Mouse (Mus musculus) megakaryocyte, embryonic 14.5 days (primary cell): ENCODE measurements around the gene Ldb1. TPM values are rescaled to one million over a fixed set of nuclear protein-coding genes. Genes with fewer than 3 reads are reported as not detected.

ENCODE experiments used
- H3K27me3 ChIP-seq: replicated peaks from 2 replicates; pipeline ENCODE3; 2012; ENCODE audit warnings: inconsistent platforms
- H3K36me3 ChIP-seq: replicated peaks from 2 replicates; pipeline ENCODE3; 2012; ENCODE audit warnings: low read length, inconsistent platforms, mixed read lengths
- H3K4me1 ChIP-seq: 2 replicates; pipeline ENCODE4 v1.6.1; 2012; ENCODE audit warnings: inconsistent platforms
- H3K4me3 ChIP-seq: replicated peaks from 2 replicates; pipeline ENCODE3; 2012; ENCODE audit warnings: moderate library complexity, mild to moderate bottlenecking, inconsistent platforms
- H3K9me3 ChIP-seq: 2 replicates; pipeline ENCODE4 v1.6.1; 2012; ENCODE audit warnings: inconsistent platforms
- FLI1 ChIP-seq: IDR thresholded peaks from 2 replicates; pipeline ENCODE4 v1.6.1; 2012; ENCODE audit warnings: low read length, inconsistent platforms, mixed read lengths
- GATA1 ChIP-seq: IDR thresholded peaks from 3 replicates; pipeline ENCODE4 v1.6.1; 2012; ENCODE audit warnings: mixed read lengths, low read length, inconsistent platforms, borderline replicate concordance
- polyA plus RNA-seq: library from polyadenylated mRNA; stranded (reverse); fragments of >175 nt; gene quantifications from 2 replicates; pipeline ENCODE4 v1.2.3, GENCODE M21; 2012; ENCODE audit warnings: low replicate concordance; ENCODE audit not compliant: insufficient read depth

Gene Ldb1
- polyA plus RNA-seq, 1 experiment, result 424 TPM

GRCm38 (mm10) chr19:46030196-46030983 lies 14.6 kb downstream of the Ldb1 start:
- TF ChIP-seq FLI1, result no peak
- no peak for TF ChIP-seq GATA1
- H3K4me1 ChIP-seq, result peaks cover 47% of the 10 kb centered on the region
- peaks cover 2% of the 10 kb centered on the region for H3K27me3 ChIP-seq
- H3K9me3 ChIP-seq, result peaks cover 7% of the 10 kb centered on the region
- H3K36me3 ChIP-seq, result peaks cover 58% of the 10 kb centered on the region
- H3K4me3 ChIP-seq, result no peak overlapping the region

GRCm38 (mm10) chr19:46029652-46030051 lies 15.4 kb downstream of the Ldb1 start:
- peaks cover 40% of the 10 kb centered on the region for H3K4me1 ChIP-seq
- peaks cover 2% of the 10 kb centered on the region for H3K27me3 ChIP-seq
- H3K9me3 ChIP-seq, result peaks cover 7% of the 10 kb centered on the region
- peaks cover 51% of the 10 kb centered on the region for H3K36me3 ChIP-seq
- H3K4me3 ChIP-seq, result no peak overlapping the region
- TF ChIP-seq FLI1, result no peak
- TF ChIP-seq GATA1, result no peak

GRCm38 (mm10) chr19:46028747-46029320 lies 16.2 kb downstream of the Ldb1 start:
- TF ChIP-seq GATA1, result no peak
- TF ChIP-seq FLI1, result no peak
- no peak overlapping the region for H3K4me3 ChIP-seq
- peaks cover 7% of the 10 kb centered on the region for H3K9me3 ChIP-seq
- H3K27me3 ChIP-seq, result peaks cover 2% of the 10 kb centered on the region
- H3K36me3 ChIP-seq, result peaks cover 43% of the 10 kb centered on the region
- H3K4me1 ChIP-seq, result peaks cover 37% of the 10 kb centered on the region

GRCm38 (mm10) chr19:46026567-46026966 lies 18.4 kb downstream of the Ldb1 start:
- peaks cover 2% of the 10 kb centered on the region for H3K27me3 ChIP-seq
- H3K9me3 ChIP-seq, result peaks cover 7% of the 10 kb centered on the region
- TF ChIP-seq GATA1 (no peak), FLI1 (no peak)

GRCm38 (mm10) chr19:46024959-46025358 lies 20.1 kb downstream of the Ldb1 start:
- TF ChIP-seq GATA1 (no peak), FLI1 (no peak)
- peaks cover 7% of the 10 kb centered on the region for H3K9me3 ChIP-seq
- H3K36me3 ChIP-seq, result peaks cover 5% of the 10 kb centered on the region
- H3K4me1 ChIP-seq, result peaks cover 20% of the 10 kb centered on the region
- H3K27me3 ChIP-seq, result peaks cover 4% of the 10 kb centered on the region
- no peak overlapping the region for H3K4me3 ChIP-seq

More at GRCm38 (mm10) chr19:46026567-46026966, 18.4 kb downstream of the Ldb1 start:
- peaks cover 20% of the 10 kb centered on the region for H3K36me3 ChIP-seq
- no peak overlapping the region for H3K4me3 ChIP-seq
- H3K4me1 ChIP-seq, result peaks cover 21% of the 10 kb centered on the region

GRCm38 (mm10) chr19:46016023-46016422 lies 29.0 kb downstream of the Ldb1 start:
- H3K9me3 ChIP-seq, result peaks cover 4% of the 10 kb centered on the region
- no peak overlapping the region for H3K4me3 ChIP-seq
- no peaks in the 10 kb centered on the region for H3K36me3 ChIP-seq
- peaks cover 2% of the 10 kb centered on the region for H3K27me3 ChIP-seq
- TF ChIP-seq FLI1 (no peak), GATA1 (no peak)
- peaks cover 7% of the 10 kb centered on the region for H3K4me1 ChIP-seq

- peak overlapping the region; percentile 78 for H3K4me3 ChIP-seq
- H3K4me1 ChIP-seq, result peaks cover 7% of the 10 kb centered on the region
- no peaks in the 10 kb centered on the region for H3K36me3 ChIP-seq
- no peaks in the 10 kb centered on the region for H3K27me3 ChIP-seq
- TF ChIP-seq FLI1 (no peak), GATA1 (no peak)
- H3K9me3 ChIP-seq, result peaks cover 8% of the 10 kb centered on the region
Measured at GRCm38 (mm10) chr19:46014572-46015178, 30.3 kb downstream of the Ldb1 start.

- TF ChIP-seq FLI1, result no peak
- no peak for TF ChIP-seq GATA1
- H3K27me3 ChIP-seq, result no peaks in the 10 kb centered on the region
Measured at GRCm38 (mm10) chr19:46005680-46006079, 39.3 kb downstream of the Ldb1 start.

GRCm38 (mm10) chr19:46004814-46005466 lies 40.1 kb downstream of the Ldb1 start:
- Histone ChIP-seq H3K4me3 (peak overlapping the region; percentile 95), H3K36me3 (peaks cover 43% of the 10 kb centered on the region), H3K9me3 (no peaks in the 10 kb centered on the region), H3K27me3 (no peaks in the 10 kb centered on the region), H3K4me1 (peaks cover 40% of the 10 kb centered on the region)
- TF ChIP-seq GATA1 (no peak), FLI1 (no peak)

More at GRCm38 (mm10) chr19:46005680-46006079, 39.3 kb downstream of the Ldb1 start:
- Histone ChIP-seq H3K4me3 (peak overlapping the region; percentile 36), H3K36me3 (peaks cover 43% of the 10 kb centered on the region), H3K4me1 (peaks cover 40% of the 10 kb centered on the region), H3K9me3 (peaks cover under 1% of the 10 kb centered on the region)
